Mouse (Mus musculus) forebrain, embryonic 10.5 days (tissue): ENCODE data around the gene Rars. TPM values are rescaled to one million over a fixed set of nuclear protein-coding genes. Genes with fewer than 3 reads are reported as not detected.

Source experiments
- DNase-seq: peaks from one replicate; pipeline ENCODE4 v3.0.0-alpha.2; 2017; ENCODE audit warnings: low spot score; ENCODE audit errors: extremely low spot score
- H3K27ac ChIP-seq: fragments of 300-500 bp; sonication (generic); 2 replicates; pipeline ENCODE4 v1.5.1; 2016; ENCODE audit warnings: mild to moderate bottlenecking
- H3K27me3 ChIP-seq: fragments of 300-500 bp; sonication (generic); 2 replicates; pipeline ENCODE4 v1.6.1; 2016; ENCODE audit warnings: mild to moderate bottlenecking; ENCODE audit not compliant: poor library complexity, severe bottlenecking
- H3K36me3 ChIP-seq: fragments of 300-500 bp; sonication (generic); replicated peaks from 2 replicates; pipeline ENCODE4 v1.6.1; 2016; ENCODE audit warnings: mild to moderate bottlenecking, moderate library complexity
- H3K4me1 ChIP-seq: fragments of 300-500 bp; sonication (generic); 2 replicates; pipeline ENCODE4 v1.6.1; 2016
- H3K4me3 ChIP-seq: fragments of 300-500 bp; sonication (generic); 2 replicates; pipeline ENCODE4 v1.5.1; 2016; ENCODE audit warnings: mild to moderate bottlenecking, moderate library complexity
- H3K9me3 ChIP-seq: fragments of 300-500 bp; sonication (generic); 2 replicates; pipeline ENCODE4 v1.6.1; 2016; ENCODE audit warnings: mild to moderate bottlenecking, moderate library complexity
- WGBS: fragments of 180-500 bp; shearing (Covaris S2); methylation state at CpG from one replicate; pipeline ENCODE4 v1.1.7; 2016; 5-methylcytosine and 5-hydroxymethylcytosine counted together
- polyA plus RNA-seq: library from polyadenylated mRNA; unstranded; fragments of >200 nt; fragmentation: Nextera tagmentation; extraction: Ambion mirVana; gene quantifications from 2 replicates; pipeline ENCODE4 v1.2.1, GENCODE M21; 2016

Gene Rars
- polyA plus RNA-seq: 118 and 123 TPM in 2 replicates

DNA sequence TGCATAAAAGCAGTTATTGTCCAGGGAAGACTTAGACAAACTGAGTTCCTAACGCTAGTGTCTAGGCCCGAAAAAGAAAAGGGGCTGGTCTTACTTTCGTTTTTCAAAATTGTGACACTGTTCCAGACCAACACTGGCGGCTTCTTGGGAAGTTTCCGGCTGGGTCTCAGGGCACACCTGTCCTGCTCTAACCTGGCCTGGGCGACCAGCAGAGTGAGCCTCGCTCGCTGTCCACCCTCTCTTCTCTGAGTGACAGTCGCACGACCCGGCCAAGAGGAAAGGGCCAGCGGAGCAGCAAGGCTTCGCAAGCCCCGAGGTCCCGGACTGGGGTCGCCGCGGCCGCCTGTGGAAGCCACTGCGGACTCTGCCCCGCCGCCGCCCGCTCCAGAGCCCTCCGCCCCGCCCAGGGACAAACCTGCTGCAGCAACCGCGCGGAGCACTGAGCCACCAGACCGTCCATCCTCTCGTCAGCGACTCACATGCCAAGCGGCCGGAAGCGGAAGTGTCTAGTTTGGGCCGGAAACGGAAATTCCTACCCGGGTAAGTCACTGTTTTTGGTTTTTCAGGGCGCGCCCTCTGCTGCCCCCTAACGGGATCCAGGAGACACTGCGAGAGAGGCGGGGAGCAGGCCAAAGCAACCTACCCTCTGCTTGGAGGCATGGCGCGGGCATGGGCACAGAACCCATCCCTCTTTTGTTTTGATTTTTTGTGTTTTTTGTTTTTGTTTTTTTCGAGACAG is at the start of gene Rars:
TSS of gene Rars (minus strand) at position 485 of the 739 bp plus-strand sequence.
- no peaks in the 10 kb centered on the region for H3K27me3 ChIP-seq
- H3K4me3 ChIP-seq: peak within 1 kb of the TSS; percentile 72
- H3K27ac ChIP-seq: peak within 1 kb of the TSS; percentile 89
- peaks cover 41% of the 10 kb centered on the region for H3K36me3 ChIP-seq
- H3K9me3 ChIP-seq: no peaks in the 10 kb centered on the region
- 2% methylated on average over 46 of the region's 46 CpGs for WGBS
- peak; percentile 96 for DNase-seq
- H3K4me1 ChIP-seq: peaks cover 21% of the 10 kb centered on the region

- 96% methylated on average over 6 of the region's 6 CpGs for WGBS
- no peaks in the 10 kb centered on the region for H3K9me3 ChIP-seq
- peaks cover 14% of the 10 kb centered on the region for H3K4me1 ChIP-seq
These were observed 48.5 kb upstream of the Rars start for GRCm38 (mm10) chr11:35882777-35883176.

DNA sequence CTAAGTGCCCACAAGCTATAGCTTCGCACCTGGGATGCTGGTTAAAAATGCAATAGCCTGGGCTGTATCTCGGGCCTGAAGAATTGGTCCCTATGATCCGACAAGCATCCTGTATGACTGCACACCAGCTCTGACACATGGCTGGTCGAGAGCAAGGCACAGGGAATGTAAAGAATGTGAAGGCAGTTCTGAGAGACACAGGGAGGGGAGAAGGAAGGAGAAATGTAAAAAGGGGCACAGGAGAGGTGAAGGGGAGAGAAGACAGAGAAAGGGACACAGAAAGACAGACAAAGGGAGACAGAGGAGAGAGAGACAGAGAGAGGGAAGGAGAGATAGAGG is 44.2 kb upstream of the Rars start:
- Histone ChIP-seq H3K27me3 (peaks cover 19% of the 10 kb centered on the region; the same call in 1 of the 2 replicates), H3K4me3 (no peak overlapping the region), H3K9me3 (no peaks in the 10 kb centered on the region), H3K27ac (peak overlapping the region; percentile 60), H3K36me3 (peaks cover 54% of the 10 kb centered on the region), H3K4me1 (peaks cover 53% of the 10 kb centered on the region)
- DNase-seq: no peak
- 70% methylated on average over 4 of the region's 4 CpGs for WGBS

More at GRCm38 (mm10) chr11:35882777-35883176, 48.5 kb upstream of the Rars start:
- no peak for DNase-seq
- Histone ChIP-seq H3K27ac (no peak overlapping the region), H3K4me3 (no peak overlapping the region), H3K27me3 (no peaks in the 10 kb centered on the region), H3K36me3 (peaks cover 61% of the 10 kb centered on the region)

DNA sequence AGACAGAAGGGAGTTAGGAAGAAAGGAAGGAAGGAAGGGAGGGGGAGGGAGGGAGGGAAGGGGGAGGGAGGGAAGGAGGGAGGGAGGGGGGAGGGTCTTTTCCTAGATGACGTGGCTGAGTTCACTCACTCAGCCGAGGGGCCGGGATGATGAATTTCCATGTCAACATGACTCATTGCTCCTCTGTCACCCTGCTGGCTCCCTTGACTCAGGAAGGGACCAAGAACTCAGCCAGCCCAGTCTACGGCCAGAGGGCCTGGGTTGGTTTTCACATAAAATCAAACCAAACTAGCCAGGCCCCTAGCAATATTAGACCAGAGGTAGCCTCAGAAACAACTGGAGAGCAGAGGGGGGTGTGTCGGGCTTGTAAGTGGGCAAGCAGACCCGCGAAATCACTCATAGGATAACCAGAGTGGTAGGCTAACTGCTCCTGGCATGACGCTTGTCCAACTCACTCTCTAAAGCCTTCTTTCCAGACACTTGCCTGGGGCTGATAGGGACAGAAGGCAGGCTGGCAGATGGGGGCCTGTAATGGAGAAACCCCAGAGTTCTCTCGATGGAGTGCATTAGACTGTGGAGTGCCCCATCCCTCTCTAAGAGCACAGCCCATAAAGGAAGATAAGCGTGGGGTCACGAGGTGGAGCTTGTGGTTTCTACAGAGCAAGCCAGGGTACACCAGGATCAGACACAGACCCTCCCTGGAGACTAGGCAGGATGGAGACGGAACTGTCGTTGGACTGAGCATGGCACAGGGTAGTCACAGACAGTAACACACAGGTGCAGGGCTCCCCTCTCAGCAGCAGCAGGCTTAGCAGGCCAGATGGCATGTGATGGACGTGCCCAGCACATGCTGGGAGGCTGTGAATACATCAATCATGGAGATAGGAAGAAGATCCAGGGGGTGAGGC is 43.6 kb upstream of the Rars start:
- Histone ChIP-seq H3K27ac (peak overlapping the region; percentile 60), H3K9me3 (no peaks in the 10 kb centered on the region), H3K4me1 (peaks cover 60% of the 10 kb centered on the region), H3K27me3 (peaks cover 19% of the 10 kb centered on the region; the same call in 1 of the 2 replicates), H3K4me3 (no peak overlapping the region), H3K36me3 (peaks cover 48% of the 10 kb centered on the region)
- 76% methylated on average over 14 of the region's 14 CpGs for WGBS
- no peak for DNase-seq

DNA sequence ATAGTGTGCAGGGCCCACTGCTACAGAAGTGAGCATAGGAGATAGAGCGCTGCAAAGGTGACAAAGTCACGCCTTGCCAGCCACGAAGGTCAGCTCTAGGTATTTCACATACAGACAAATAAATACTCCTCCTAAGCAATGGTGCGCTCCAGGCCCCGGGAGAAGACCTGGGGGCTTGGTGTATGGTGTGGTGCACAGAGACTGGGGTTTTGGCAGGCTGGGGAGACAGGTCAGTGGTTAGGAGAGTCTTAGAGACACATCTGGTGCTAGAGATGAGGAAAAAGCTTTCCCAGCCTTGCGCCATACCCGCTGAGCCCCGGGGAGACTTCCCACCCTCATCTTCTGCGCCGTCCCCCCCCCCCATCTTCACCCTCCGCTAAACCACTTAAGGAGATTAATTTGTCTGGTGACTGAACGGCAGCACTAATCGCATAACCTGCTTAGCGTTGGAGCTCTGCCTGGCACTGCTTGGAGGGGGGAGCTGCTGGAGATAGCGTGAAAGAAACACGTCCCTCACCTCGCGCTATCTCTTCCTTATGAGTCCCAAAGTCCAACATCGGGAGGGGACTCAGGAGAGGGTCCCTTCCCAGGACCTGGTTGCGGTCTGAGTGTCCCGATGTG is 39.4 kb upstream of the Rars start:
- Histone ChIP-seq H3K36me3 (peaks cover 42% of the 10 kb centered on the region), H3K4me1 (peaks cover 59% of the 10 kb centered on the region), H3K9me3 (no peaks in the 10 kb centered on the region), H3K4me3 (peak overlapping the region; percentile 26; the same call in 1 of the 2 replicates), H3K27ac (peak overlapping the region; percentile 79), H3K27me3 (peaks cover 19% of the 10 kb centered on the region; the same call in 1 of the 2 replicates)
- WGBS: 26% methylated on average over 21 of the region's 21 CpGs
- DNase-seq: peak; percentile 27

- H3K9me3 ChIP-seq: no peaks in the 10 kb centered on the region
- peaks cover 49% of the 10 kb centered on the region for H3K4me1 ChIP-seq
- no peak overlapping the region for H3K4me3 ChIP-seq
- peak overlapping the region; percentile 60; the same call in 1 of the 2 replicates for H3K27ac ChIP-seq
- WGBS: 86% methylated on average over 9 of the region's 9 CpGs
- DNase-seq: no peak
- peaks cover 52% of the 10 kb centered on the region for H3K36me3 ChIP-seq
- H3K27me3 ChIP-seq: peaks cover 13% of the 10 kb centered on the region; the same call in 1 of the 2 replicates
These were observed 36.7 kb upstream of the Rars start for GRCm38 (mm10) chr11:35870961-35871360.

- H3K27ac ChIP-seq: peak overlapping the region; percentile 95
- peaks cover 52% of the 10 kb centered on the region for H3K36me3 ChIP-seq
- no peak for DNase-seq
- no peaks in the 10 kb centered on the region for H3K27me3 ChIP-seq
- 54% methylated on average over 7 of the region's 7 CpGs for WGBS
- no peaks in the 10 kb centered on the region for H3K9me3 ChIP-seq
- H3K4me1 ChIP-seq: peaks cover 48% of the 10 kb centered on the region
- H3K4me3 ChIP-seq: no peak overlapping the region
These were observed 31.8 kb upstream of the Rars start for GRCm38 (mm10) chr11:35866140-35866539.

DNA sequence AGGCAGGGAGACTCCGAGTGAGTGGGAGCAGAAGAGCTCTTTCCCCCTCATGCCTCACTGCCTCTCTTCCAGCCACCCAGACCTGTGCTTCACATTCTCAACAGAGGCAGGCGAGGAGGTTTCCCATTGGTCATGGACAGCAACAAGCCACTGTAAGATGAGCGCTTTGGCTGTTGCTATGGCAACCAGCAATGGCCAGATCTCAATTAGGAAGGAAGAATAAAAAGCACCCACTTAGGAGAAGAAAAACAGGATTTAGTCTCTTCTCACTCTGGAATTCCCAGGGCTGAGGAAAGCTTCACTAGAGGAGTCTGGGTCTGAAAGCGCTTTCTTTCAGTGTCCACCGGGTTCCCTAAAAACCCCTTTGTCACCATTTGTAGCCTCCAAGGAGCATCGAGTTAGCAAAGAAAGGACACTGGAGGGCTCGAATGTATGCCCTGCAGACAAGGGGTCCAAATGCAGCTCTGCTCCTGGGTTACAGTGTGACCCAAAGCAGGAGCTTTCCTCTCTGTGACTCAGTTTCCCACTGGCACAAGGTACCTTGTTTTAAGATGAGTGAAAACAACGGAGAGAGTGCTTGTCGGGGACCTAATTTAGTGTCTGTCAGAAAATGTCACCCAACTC is 30.8 kb upstream of the Rars start:
- Histone ChIP-seq H3K9me3 (no peaks in the 10 kb centered on the region), H3K27ac (peak overlapping the region; percentile 95), H3K4me3 (peak overlapping the region; percentile 33), H3K4me1 (peaks cover 51% of the 10 kb centered on the region), H3K36me3 (peaks cover 53% of the 10 kb centered on the region), H3K27me3 (no peaks in the 10 kb centered on the region)
- 13% methylated on average over 9 of the region's 9 CpGs for WGBS
- peak; percentile 89 for DNase-seq

GRCm38 (mm10) chr11:35863653-35864052 is 29.3 kb upstream of the Rars start:
- Histone ChIP-seq H3K27ac (peak overlapping the region; percentile 95), H3K9me3 (no peaks in the 10 kb centered on the region), H3K4me3 (no peak overlapping the region), H3K36me3 (peaks cover 51% of the 10 kb centered on the region), H3K27me3 (no peaks in the 10 kb centered on the region), H3K4me1 (peaks cover 60% of the 10 kb centered on the region)
- 95% methylated on average over 5 of the region's 5 CpGs for WGBS
- DNase-seq: no peak

DNA sequence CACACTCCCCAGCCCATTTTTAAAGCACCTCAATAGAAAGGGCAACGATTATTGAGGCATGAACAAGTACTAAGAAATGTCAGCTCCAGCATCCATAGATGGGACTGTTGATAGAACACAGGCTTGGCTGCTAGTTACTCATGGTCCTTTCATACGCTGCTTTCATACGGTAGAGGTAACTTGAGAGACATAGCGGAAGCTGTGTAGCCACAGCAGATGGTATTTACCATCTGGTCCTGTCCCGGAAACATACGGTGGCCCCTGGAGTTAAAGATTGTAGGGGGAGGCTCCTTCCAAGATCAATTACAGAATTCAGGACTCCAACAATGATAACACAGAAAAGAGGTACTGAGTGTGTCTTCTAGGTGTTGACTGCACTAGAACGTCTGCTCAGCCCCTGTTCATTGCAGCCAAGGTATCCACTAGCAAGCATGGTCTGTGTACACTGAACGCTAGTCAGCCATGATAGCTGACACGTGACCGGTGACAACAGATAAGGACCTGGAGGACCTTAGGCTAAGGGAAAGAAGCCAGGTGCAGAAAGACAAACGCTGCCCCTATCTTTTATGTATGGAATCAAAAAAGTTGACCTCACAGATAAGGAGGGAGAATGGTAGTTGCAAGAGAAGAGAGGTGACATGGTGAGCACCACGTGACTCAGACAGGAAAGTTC is 23.2 kb upstream of the Rars start:
- H3K27me3 ChIP-seq: no peaks in the 10 kb centered on the region
- H3K4me3 ChIP-seq: no peak overlapping the region
- peak overlapping the region; percentile 90 for H3K27ac ChIP-seq
- H3K9me3 ChIP-seq: peaks cover 6% of the 10 kb centered on the region; the same call in 1 of the 2 replicates
- DNase-seq: no peak
- H3K36me3 ChIP-seq: peaks cover 59% of the 10 kb centered on the region
- peaks cover 53% of the 10 kb centered on the region for H3K4me1 ChIP-seq
- 85% methylated on average over 12 of the region's 12 CpGs for WGBS

GRCm38 (mm10) chr11:35856359-35857040 is 22.2 kb upstream of the Rars start:
- WGBS: 37% methylated on average over 11 of the region's 11 CpGs
- peak overlapping the region; percentile 20; the same call in 1 of the 2 replicates for H3K4me3 ChIP-seq
- peak; percentile 79 for DNase-seq
- peaks cover 66% of the 10 kb centered on the region for H3K36me3 ChIP-seq
- no peaks in the 10 kb centered on the region for H3K27me3 ChIP-seq
- H3K27ac ChIP-seq: peak overlapping the region; percentile 90
- peaks cover 6% of the 10 kb centered on the region; the same call in 1 of the 2 replicates for H3K9me3 ChIP-seq
- peaks cover 53% of the 10 kb centered on the region for H3K4me1 ChIP-seq
